Mouse (Mus musculus): ENCODE measurements around the gene C130074G19Rik. TPM values are rescaled to one million over a fixed set of nuclear protein-coding genes. Genes with fewer than 3 reads are reported as not detected.

The C130074G19Rik gene
- 1.7 and 1.8 TPM in 2 replicates for polyA plus RNA-seq (2021; fragmentation: Nextera tagmentation)
- long read RNA-seq, experiment 1, partial matches to known transcripts: 0 of 4 reads
- long read RNA-seq, experiment 1, other reads (novel, unspliced or antisense): 3 of 4 reads
- long read RNA-seq, experiment 2, partial matches to known transcripts: 0 of 2 reads
- long read RNA-seq, experiment 2, other reads (novel, unspliced or antisense): 1 of 2 reads

GRCm38 (mm10) chr1:184882281-184883268 is at the start of gene C130074G19Rik:
Gene C130074G19Rik (minus strand): TSS chr1:184883218.

GRCm38 (mm10) chr1:184846092-184846750 is 36.8 kb downstream of the C130074G19Rik start, which contains the start of gene Marc2:
Gene Marc2 (minus strand): TSS chr1:184846451.

Small RNA genes lying within 50 kb of the gene (microRNA-seq; reads per million reads assigned to microRNA genes)
- gene Mir1981: 361 reads per million, percentile 71 among the genes with 10 or more reads in this experiment

Other genes starting within 250 kb of the C130074G19Rik start
- 0.24 and 0.38 TPM in 2 replicates for gene Hlx, start 150.6 kb downstream of the C130074G19Rik start, polyA plus RNA-seq (2021; fragmentation: Nextera tagmentation)
- 0.60 and 0.63 TPM in 2 replicates for gene Marc1, start 71.9 kb downstream of the C130074G19Rik start, polyA plus RNA-seq (2021; fragmentation: Nextera tagmentation)
- gene Marc2, start 36.8 kb downstream of the C130074G19Rik start, polyA plus RNA-seq (2021; fragmentation: Nextera tagmentation): 115 and 129 TPM in 2 replicates
- 5.6 and 6.5 TPM in 2 replicates for gene Mark1, start 116.4 kb upstream of the C130074G19Rik start, polyA plus RNA-seq (2021; fragmentation: Nextera tagmentation)